Mouse (Mus musculus): Measurements from ENCODE around the gene Mlh1. TPM values are rescaled to one million over a fixed set of nuclear protein-coding genes. Genes with fewer than 3 reads are reported as not detected.

The Mlh1 gene
- polyA plus RNA-seq, 3 experiments from 2014 or later, result 8.7 to 27.4 (median 14.4) TPM

GRCm38 (mm10) chr9:111213501-111213900 is 58.1 kb downstream of the Mlh1 start:
- ATAC-seq, result no peak

- ATAC-seq, result no peak
Observed at GRCm38 (mm10) chr9:111211122-111212041, 60.2 kb downstream of the Mlh1 start.

GRCm38 (mm10) chr9:111210412-111210811 is 61.2 kb downstream of the Mlh1 start:
- ATAC-seq, result no peak

GRCm38 (mm10) chr9:111209158-111209699 is 62.4 kb downstream of the Mlh1 start:
- ATAC-seq, result no peak

GRCm38 (mm10) chr9:111208185-111208584 is 63.4 kb downstream of the Mlh1 start:
- no peak for ATAC-seq

- no peak for ATAC-seq
Observed at GRCm38 (mm10) chr9:111207683-111208082, 63.9 kb downstream of the Mlh1 start.

GRCm38 (mm10) chr9:111204601-111205375 is 66.8 kb downstream of the Mlh1 start:
- ATAC-seq, result no peak

GRCm38 (mm10) chr9:111200208-111200607 is 71.4 kb downstream of the Mlh1 start:
- ATAC-seq, result no peak

- no peak for ATAC-seq
Observed at GRCm38 (mm10) chr9:111198332-111198731, 73.3 kb downstream of the Mlh1 start.

- no peak for ATAC-seq
Observed at GRCm38 (mm10) chr9:111197712-111198111, 73.9 kb downstream of the Mlh1 start.

GRCm38 (mm10) chr9:111197116-111197515 is 74.5 kb downstream of the Mlh1 start:
- ATAC-seq, result no peak

- ATAC-seq, result no peak
Observed at GRCm38 (mm10) chr9:111193211-111193610, 78.4 kb downstream of the Mlh1 start.

GRCm38 (mm10) chr9:111188731-111189130 is 82.9 kb downstream of the Mlh1 start:
- ATAC-seq, result no peak

- no peak for ATAC-seq
Observed at GRCm38 (mm10) chr9:111186861-111187260, 84.7 kb downstream of the Mlh1 start.

GRCm38 (mm10) chr9:111184929-111185328 is 86.7 kb downstream of the Mlh1 start:
- ATAC-seq, result no peak

GRCm38 (mm10) chr9:111182176-111182575 is 89.4 kb downstream of the Mlh1 start:
- no peak for ATAC-seq

- ATAC-seq, result no peak
Observed at GRCm38 (mm10) chr9:111178971-111179370, 92.6 kb downstream of the Mlh1 start.

Other genes starting within 250 kb of the Mlh1 start
- gene Ccrl2, start 214.3 kb downstream of the Mlh1 start, polyA plus RNA-seq (2017; shearing (Covaris generic)), result 10 to 100 TPM; 15.0 to 18.1 (median 17.3) TPM
- 10 to 100 TPM in 2 of 3 experiments, 1 to 10 TPM in 1; 8.4 to 17.2 (median 17.0) TPM for gene Lrrfip2, start 154.2 kb downstream of the Mlh1 start, polyA plus RNA-seq (2017; shearing (Covaris generic))
- gene Epm2aip1, start 138 bp upstream of the Mlh1 start, polyA plus RNA-seq (2017; shearing (Covaris generic)), result 1 to 10 TPM; 5.0 to 9.3 (median 8.6) TPM
- not detected for gene Trank1, start 39.9 kb upstream of the Mlh1 start, polyA plus RNA-seq (2017; shearing (Covaris generic))
- gene Dclk3, start 167.3 kb upstream of the Mlh1 start, polyA plus RNA-seq (2017; shearing (Covaris generic)), result not detected

Measured in inflammation-experienced regulatory T-cells, adult 6 months (primary cell).